Mouse (Mus musculus) ovary, adult 18-20 months (tissue): ENCODE data around the gene Uqcrq.

Experiments used
- DNase-seq: peaks from one replicate; pipeline ENCODE4 v3.0.0; 2022; ENCODE audit warnings: low spot score, mixed read lengths

Gene Uqcrq

GRCm38 (mm10) chr11:53430670-53431346 is at the start of gene Uqcrq, which contains the start of gene Gdf9:
Gene Uqcrq, minus strand, starts transcription at chr11:53430831.
Gene Gdf9, plus strand, starts transcription at chr11:53431023.
- DNase-seq, result peak; percentile 99

- DNase-seq, result no peak
Measured at GRCm38 (mm10) chr11:53479783-53480301, 49.2 kb upstream of the Uqcrq start, which contains the start of the genes Gm9945 and Sowaha. Gene Gm9945, plus strand, starts transcription at chr11:53480166. Gene Sowaha, minus strand, starts transcription at chr11:53480274.

GRCm38 (mm10) chr11:53479171-53479782 is 48.6 kb upstream of the Uqcrq start:
- no peak for DNase-seq

- no peak for DNase-seq
Measured at GRCm38 (mm10) chr11:53478383-53479170, 47.9 kb upstream of the Uqcrq start.

GRCm38 (mm10) chr11:53477833-53478232 is 47.2 kb upstream of the Uqcrq start:
- DNase-seq, result no peak

GRCm38 (mm10) chr11:53475620-53476019 is 45.0 kb upstream of the Uqcrq start:
- no peak for DNase-seq

- DNase-seq, result no peak
Measured at GRCm38 (mm10) chr11:53472709-53473108, 42.1 kb upstream of the Uqcrq start.

GRCm38 (mm10) chr11:53469968-53470695 is 39.5 kb upstream of the Uqcrq start, which contains the start of gene Gm9837:
Gene Gm9837, minus strand, starts transcription at chr11:53470479.
- peak; percentile 72 for DNase-seq

GRCm38 (mm10) chr11:53469294-53469967 is 38.8 kb upstream of the Uqcrq start:
- no peak for DNase-seq

GRCm38 (mm10) chr11:53466231-53466971 is 35.8 kb upstream of the Uqcrq start:
- peak; percentile 54 for DNase-seq

GRCm38 (mm10) chr11:53463551-53464424 is 33.2 kb upstream of the Uqcrq start:
- DNase-seq, result no peak

GRCm38 (mm10) chr11:53461727-53462126 is 31.1 kb upstream of the Uqcrq start:
- DNase-seq, result no peak

GRCm38 (mm10) chr11:53460192-53460591 is 29.6 kb upstream of the Uqcrq start:
- DNase-seq, result no peak

GRCm38 (mm10) chr11:53458996-53459395 is 28.4 kb upstream of the Uqcrq start:
- no peak for DNase-seq

GRCm38 (mm10) chr11:53457372-53457954 is 26.8 kb upstream of the Uqcrq start:
- no peak for DNase-seq

- DNase-seq, result peak; percentile 59
Measured at GRCm38 (mm10) chr11:53456474-53457371, 26.1 kb upstream of the Uqcrq start, which contains the start of the genes Gm10447 and Shroom1. Gene Gm10447, minus strand, starts transcription at chr11:53457110. Gene Shroom1, plus strand, starts transcription at chr11:53457205.

- DNase-seq, result no peak
Measured at GRCm38 (mm10) chr11:53453031-53453430, 22.4 kb upstream of the Uqcrq start.

GRCm38 (mm10) chr11:53452396-53452795 is 21.8 kb upstream of the Uqcrq start:
- DNase-seq, result no peak
